Mouse (Mus musculus): ENCODE results near the gene E030018B13Rik. TPM values are rescaled to one million over a fixed set of nuclear protein-coding genes. Genes with fewer than 3 reads are reported as not detected.

Gene E030018B13Rik
- polyA plus RNA-seq, 1 experiment from 2014 or later: not detected

- Histone ChIP-seq H3K4me1 (peaks cover 35% of the 10 kb centered on the region), H3K4me2 (no peak overlapping the region), H3K9ac (replicated peaks) (no peak overlapping the region), H3K27ac (replicated peaks) (peak overlapping the region; percentile 54; the same call in 1 of the 2 replicates), H3K9me3 (replicated peaks) (no peaks in the 10 kb centered on the region), H3K27me3 (replicated peaks) (no peaks in the 10 kb centered on the region), H3K4me3 (replicated peaks) (no peak overlapping the region), H3K36me3 (no peaks in the 10 kb centered on the region)
- WGBS: 57% methylated on average over 12 of the region's 12 CpGs
- peak; percentile 64 for ATAC-seq (ENCODE audit: low FRiP score)
These were observed 41.4 kb downstream of the E030018B13Rik start for GRCm38 (mm10) chr7:63957872-63958640.

- no peak overlapping the region for H3K4me2 ChIP-seq
- H3K9ac ChIP-seq (replicated peaks): no peak overlapping the region
- no peaks in the 10 kb centered on the region for H3K9me3 ChIP-seq (replicated peaks)
- no peak overlapping the region for H3K27ac ChIP-seq (replicated peaks)
- H3K4me3 ChIP-seq (replicated peaks): no peak overlapping the region
- WGBS: 80% methylated on average over 5 of the region's 5 CpGs
- peaks cover 17% of the 10 kb centered on the region for H3K4me1 ChIP-seq
- no peak for ATAC-seq (ENCODE audit: low FRiP score)
- H3K27me3 ChIP-seq (replicated peaks): no peaks in the 10 kb centered on the region
- H3K36me3 ChIP-seq: no peaks in the 10 kb centered on the region
These were observed 47.0 kb downstream of the E030018B13Rik start for GRCm38 (mm10) chr7:63963632-63964031.

- H3K27me3 ChIP-seq (replicated peaks): no peaks in the 10 kb centered on the region
- H3K9me3 ChIP-seq (replicated peaks): no peaks in the 10 kb centered on the region
- no peak overlapping the region for H3K27ac ChIP-seq (replicated peaks)
- ATAC-seq (ENCODE audit: low FRiP score): no peak
- H3K4me1 ChIP-seq: peaks cover 12% of the 10 kb centered on the region
- H3K4me2 ChIP-seq: no peak overlapping the region
- WGBS: 80% methylated on average over 6 of the region's 6 CpGs
- no peak overlapping the region for H3K4me3 ChIP-seq (replicated peaks)
- no peak overlapping the region for H3K9ac ChIP-seq (replicated peaks)
- no peaks in the 10 kb centered on the region for H3K36me3 ChIP-seq
These were observed 47.5 kb downstream of the E030018B13Rik start for GRCm38 (mm10) chr7:63964121-63964520.

GRCm38 (mm10) chr7:63965135-63965534 is 48.5 kb downstream of the E030018B13Rik start:
- Histone ChIP-seq H3K4me3 (replicated peaks) (no peak overlapping the region), H3K36me3 (no peaks in the 10 kb centered on the region), H3K4me2 (no peak overlapping the region), H3K27ac (replicated peaks) (peak overlapping the region; percentile 73), H3K27me3 (replicated peaks) (no peaks in the 10 kb centered on the region), H3K9ac (replicated peaks) (peak overlapping the region; percentile 30; the same call in 1 of the 2 replicates), H3K9me3 (replicated peaks) (no peaks in the 10 kb centered on the region), H3K4me1 (peaks cover 11% of the 10 kb centered on the region)
- 36% methylated on average over 2 of the region's 2 CpGs for WGBS
- ATAC-seq (ENCODE audit: low FRiP score): peak; percentile 87

GRCm38 (mm10) chr7:63965635-63966418 is 49.2 kb downstream of the E030018B13Rik start:
- no peak overlapping the region for H3K9ac ChIP-seq (replicated peaks)
- H3K27me3 ChIP-seq (replicated peaks): no peaks in the 10 kb centered on the region
- no peak for ATAC-seq (ENCODE audit: low FRiP score)
- no peak overlapping the region for H3K4me2 ChIP-seq
- H3K36me3 ChIP-seq: no peaks in the 10 kb centered on the region
- H3K4me1 ChIP-seq: peaks cover 11% of the 10 kb centered on the region
- peak overlapping the region; percentile 73 for H3K27ac ChIP-seq (replicated peaks)
- WGBS: 85% methylated on average over 5 of the region's 5 CpGs
- no peaks in the 10 kb centered on the region for H3K9me3 ChIP-seq (replicated peaks)
- no peak overlapping the region for H3K4me3 ChIP-seq (replicated peaks)

GRCm38 (mm10) chr7:63969941-63970340 is 53.3 kb downstream of the E030018B13Rik start:
- H3K9ac ChIP-seq (replicated peaks): no peak overlapping the region
- 56% methylated on average over 3 of the region's 3 CpGs for whole genome bisulfite sequencing
- no peak overlapping the region for H3K4me3 ChIP-seq (replicated peaks)
- H3K27me3 ChIP-seq (replicated peaks): no peaks in the 10 kb centered on the region
- no peaks in the 10 kb centered on the region for H3K9me3 ChIP-seq (replicated peaks)
- H3K27ac ChIP-seq (replicated peaks): no peak overlapping the region
- no peaks in the 10 kb centered on the region for H3K36me3 ChIP-seq
- peaks cover 8% of the 10 kb centered on the region for H3K4me1 ChIP-seq
- no peak overlapping the region for H3K4me2 ChIP-seq
- ATAC-seq (ENCODE audit: low FRiP score): no peak

Other genes starting within 250 kb of the E030018B13Rik start
- gene Klf13, start 22.1 kb downstream of the E030018B13Rik start, polyA plus RNA-seq (2015; fragmentation: Nextera tagmentation; extraction: Ambion mirVana): 24.7 and 26.8 TPM in 2 replicates
- gene Trpm1, start 237.0 kb downstream of the E030018B13Rik start, polyA plus RNA-seq (2015; fragmentation: Nextera tagmentation; extraction: Ambion mirVana): 0.50 and 0.61 TPM in 2 replicates